Mouse (Mus musculus) left cerebral cortex, postnatal 10 days (tissue): ENCODE data around the gene Flvcr2. TPM values are rescaled to one million over a fixed set of nuclear protein-coding genes. Genes with fewer than 3 reads are reported as not detected.
A peak's percentile ranks its signal among the peaks of the same experiment; 100 is the strongest.

Source experiments
- DNase-seq, 2 experiments: peaks; one replicate each; pipeline ENCODE4 v3.0.0; 2021 to 2022; ENCODE audit warnings: low spot score in 2 of 2, mixed read lengths in 1 of 2; ENCODE audit errors: extremely low spot score in 1 of 2
- intact Hi-C: fragments of 180-260 bp; cut with DNase I; formaldehyde crosslinking; loops from one replicate; pipeline ENCODE4 v1.15.1; 2025
- microRNA-seq: library from miRNA; unstranded; fragments of <30 nt; microRNA quantifications from one replicate; pipeline ENCODE4 v1.2.0, GENCODE M21; 2022
- total RNA-seq, 2 experiments: library from RNA; stranded (reverse); gene quantifications; 2 replicates each; pipeline ENCODE4 v1.2.3; 2021

Gene Flvcr2
- total RNA-seq, 2 experiments from 2014 or later = 2.5 to 3.5 TPM

DNA sequence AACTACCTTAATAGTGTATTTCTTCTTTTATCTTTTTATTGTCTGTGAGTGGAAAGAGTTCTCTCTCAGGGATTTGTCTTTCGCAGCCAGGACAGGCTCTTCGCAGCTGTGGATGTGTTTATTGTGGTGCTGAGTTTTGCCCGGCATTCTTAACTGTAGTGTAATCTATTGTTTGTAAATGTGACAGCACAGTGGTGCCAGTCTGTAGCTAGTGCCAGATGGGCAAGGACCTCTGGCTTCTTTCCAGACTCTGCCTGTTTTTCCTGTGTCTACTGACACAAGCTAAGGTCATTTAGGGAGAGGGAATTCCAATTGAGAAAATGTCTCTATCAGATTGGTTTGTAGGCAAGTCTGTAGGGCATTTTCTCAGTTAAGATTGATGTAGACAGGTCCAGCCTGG, 84.4 kb downstream of the Flvcr2 start:
- intact Hi-C loops = no loop called here
- DNase-seq = no peak

DNA sequence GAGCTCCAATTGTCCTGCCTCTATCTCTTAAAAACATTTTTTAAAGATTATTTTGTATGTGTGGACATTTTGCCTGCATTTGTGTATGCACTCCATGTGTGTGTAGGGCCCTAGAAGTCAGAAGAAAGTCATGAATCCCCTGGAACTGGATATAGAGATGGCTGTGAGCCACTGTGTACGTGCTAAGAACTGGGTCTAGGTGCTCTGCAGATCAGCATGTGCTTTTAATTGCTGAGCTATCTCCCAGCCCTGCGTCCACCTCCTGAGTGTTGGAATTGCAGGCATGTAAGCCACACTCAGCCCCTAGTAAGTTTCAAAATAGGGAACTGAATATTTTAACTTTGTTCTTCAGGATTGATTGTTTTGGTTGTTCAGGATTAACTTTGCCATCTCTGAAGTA, 88.2 kb downstream of the Flvcr2 start:
- DNase-seq = no peak
- intact Hi-C loops = no loop called here

DNA sequence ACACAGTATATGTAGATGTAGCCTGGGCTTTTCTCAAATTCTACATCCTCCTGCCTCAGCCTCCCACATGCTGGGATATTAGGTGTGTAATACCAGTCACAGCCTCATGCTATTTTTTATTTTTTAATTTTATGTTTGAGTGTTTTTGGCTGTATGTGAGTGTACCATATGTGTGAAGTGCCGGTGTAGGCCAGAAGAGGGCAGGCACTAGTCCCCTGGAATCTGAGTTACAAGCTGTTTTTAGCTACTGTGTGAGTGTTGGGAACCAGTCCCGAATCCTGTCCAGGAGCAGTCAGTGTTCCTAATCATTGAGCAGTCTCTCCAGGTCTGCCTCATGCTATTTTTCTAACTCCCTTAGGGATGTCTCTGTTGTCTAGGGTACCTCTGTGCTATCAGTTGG, 91.4 kb downstream of the Flvcr2 start:
- no peak for DNase-seq
- intact Hi-C loops = no loop called here

DNA sequence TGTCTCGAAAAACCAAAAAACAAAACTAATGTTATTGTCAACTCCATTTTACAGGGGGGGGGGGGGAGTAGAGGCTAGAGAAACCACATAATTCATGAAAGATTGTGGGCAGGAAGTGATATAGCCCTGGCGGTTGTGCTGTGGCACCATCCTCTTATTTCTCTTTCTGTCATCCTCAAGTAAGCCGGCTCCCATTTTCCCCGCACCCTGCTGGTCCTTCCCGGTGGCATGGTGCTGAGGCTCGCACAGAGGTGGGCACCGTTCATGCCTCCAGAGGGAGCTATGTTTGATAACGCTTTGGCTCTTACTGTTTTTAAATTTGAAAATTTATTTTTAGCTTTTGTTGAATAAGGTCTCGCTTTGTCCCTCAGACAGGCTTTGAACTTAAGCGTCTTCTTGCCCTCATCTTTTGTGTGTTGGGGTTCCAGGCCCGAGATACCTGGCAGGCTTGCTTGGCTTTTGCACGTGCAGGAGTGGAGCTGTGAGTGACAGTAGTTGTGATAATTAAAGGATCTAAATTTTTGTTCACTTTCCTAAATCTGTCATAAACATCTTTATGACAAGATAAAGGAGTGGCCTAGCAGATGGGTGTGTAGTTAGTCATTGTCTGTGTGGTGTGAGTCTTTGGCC, 93.1 kb downstream of the Flvcr2 start:
- intact Hi-C loops = no loop called here

DNA sequence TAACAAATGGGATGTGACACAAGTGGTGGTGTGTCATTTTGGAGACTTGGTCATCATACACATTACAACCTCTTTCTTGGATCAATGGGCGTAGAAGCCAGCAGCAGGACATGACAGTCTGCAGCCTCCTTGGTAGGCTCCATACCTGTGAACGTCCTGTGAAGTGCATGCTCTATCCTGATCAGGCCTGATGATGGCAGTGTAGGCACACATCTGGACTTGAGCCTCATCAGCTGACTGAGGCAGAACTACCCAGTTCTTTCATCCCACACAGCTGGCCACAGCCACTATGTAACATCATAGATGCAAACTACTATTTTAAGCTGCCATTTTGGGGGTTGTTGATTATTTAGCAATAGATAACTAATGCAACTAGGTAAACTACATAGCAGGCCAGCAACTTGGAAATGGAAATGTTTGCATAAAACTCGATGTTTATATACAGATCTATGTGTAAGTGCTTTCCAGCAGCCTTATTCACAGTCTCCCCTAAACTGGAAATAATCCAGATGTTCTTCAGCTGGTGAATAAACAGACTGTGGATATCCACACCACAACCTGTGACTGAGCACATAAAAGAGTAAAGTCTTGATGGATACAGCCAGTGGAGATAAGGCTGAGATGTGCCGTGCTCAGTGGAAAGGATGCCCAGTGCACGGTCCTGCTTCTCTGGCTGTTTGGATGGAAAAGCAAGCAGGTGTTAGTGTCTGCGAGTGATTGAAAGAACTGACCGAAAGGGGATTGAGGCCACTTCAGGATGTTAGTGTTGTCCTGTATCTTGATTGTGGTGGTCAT, 102.0 kb downstream of the Flvcr2 start:
- intact Hi-C loops = no loop called here
- peak in 1 of 2 experiments; percentile 36 for DNase-seq

More for the DNA sequence above, 93.1 kb downstream of the Flvcr2 start:
- DNase-seq = no peak

DNA sequence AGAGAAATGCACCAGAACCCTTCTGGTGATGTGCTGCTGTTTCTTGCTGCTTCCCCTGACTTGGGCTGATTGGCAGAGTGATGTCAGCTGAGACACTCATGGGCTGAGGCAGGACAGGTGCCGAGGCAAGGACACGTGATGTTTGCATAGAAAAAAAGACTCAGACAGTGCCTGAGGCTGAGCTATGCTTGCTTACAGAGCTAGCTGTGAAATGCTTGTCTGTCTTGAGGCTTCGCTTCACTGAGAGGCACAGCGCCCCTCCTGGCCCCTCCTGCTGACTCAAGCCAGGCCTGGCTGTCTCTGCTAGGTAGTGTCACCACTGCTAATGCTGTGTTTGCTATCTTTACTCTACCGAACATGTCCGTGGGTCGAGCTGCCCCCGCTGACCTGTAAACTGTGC, 104.3 kb downstream of the Flvcr2 start:
- intact Hi-C loops = no loop called here
- DNase-seq = no peak

DNA sequence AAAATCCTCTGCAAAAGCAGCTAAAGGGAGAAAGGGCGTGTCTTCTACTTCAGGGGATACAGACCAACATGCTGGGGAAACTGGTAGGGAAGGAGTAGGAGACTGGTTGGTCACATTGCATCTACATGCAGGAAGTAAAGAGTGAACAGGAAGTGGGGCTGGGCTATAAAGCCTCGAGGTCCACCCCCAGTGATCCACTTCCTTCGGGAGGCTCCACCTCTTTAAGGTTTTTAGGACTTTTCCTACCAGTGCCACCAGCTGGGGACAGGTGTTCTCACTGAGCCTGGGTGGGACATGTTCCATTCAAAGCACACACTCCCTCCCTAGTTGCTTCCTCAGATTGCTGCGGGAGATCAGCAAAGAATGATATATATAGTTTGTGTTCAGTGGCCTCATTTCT, 107.5 kb downstream of the Flvcr2 start:
- intact Hi-C loops = no loop called here
- DNase-seq = no peak

DNA sequence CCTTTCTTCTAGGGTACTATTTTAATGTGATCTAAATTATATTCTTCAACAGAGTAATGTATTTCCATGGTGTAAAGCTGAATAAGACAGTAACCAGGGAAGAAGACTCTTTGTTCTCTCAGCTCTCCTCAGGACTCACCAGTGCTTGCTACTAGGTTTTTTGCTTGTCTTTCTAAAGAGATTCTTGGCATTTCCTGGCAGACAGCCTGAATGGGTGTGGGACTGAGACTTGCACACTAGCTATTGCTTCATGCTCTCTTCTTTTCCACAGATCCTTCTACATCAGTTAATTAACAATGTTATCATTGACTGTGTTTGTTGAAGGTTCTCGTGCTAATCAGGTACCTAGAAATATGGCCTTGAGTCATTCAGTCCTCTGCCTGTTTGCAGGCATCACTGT, 107.9 kb downstream of the Flvcr2 start:
- intact Hi-C loops = no loop called here
- DNase-seq = no peak

DNA sequence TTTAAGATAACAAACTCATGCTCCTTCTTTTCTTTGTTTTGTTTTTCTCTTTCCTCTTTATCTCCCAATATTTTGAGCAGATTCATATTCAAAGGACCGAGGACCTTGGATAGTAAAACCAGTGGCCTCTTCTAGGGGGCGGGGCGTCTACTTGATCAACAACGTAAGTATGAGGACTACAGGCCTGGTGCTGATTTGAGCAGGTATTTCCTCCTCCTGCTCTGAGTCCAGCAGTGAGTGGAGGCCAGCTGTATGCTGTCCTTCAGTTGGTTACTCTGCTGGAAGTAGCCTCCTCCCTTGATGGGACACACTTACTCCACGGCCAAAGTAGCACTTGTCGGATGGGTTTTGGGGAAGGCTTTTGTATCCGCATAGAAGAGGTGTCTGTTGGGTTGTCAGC, 111.0 kb downstream of the Flvcr2 start:
- intact Hi-C loops = no loop called here
- no peak for DNase-seq

DNA sequence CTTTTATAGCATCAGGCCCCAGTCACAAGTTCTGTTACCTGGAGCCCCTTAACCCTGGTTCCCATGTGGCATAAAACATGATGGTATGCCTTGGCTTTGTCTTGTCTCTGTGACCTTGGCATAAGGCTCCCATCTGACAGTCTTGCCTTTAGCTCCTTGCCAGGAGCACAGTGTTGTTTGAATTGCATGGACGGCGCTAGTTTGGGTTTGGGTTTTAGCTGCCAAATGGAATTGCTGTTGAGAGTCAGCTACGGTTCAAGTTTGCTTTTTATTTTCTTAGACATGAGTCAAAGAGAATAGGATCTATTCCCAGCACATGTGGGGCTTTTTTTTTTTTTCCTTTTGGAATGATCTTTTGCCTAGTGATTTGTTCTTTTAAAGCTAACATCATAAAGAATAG, 112.8 kb downstream of the Flvcr2 start:
- intact Hi-C loops = no loop called here
- DNase-seq = no peak

DNA sequence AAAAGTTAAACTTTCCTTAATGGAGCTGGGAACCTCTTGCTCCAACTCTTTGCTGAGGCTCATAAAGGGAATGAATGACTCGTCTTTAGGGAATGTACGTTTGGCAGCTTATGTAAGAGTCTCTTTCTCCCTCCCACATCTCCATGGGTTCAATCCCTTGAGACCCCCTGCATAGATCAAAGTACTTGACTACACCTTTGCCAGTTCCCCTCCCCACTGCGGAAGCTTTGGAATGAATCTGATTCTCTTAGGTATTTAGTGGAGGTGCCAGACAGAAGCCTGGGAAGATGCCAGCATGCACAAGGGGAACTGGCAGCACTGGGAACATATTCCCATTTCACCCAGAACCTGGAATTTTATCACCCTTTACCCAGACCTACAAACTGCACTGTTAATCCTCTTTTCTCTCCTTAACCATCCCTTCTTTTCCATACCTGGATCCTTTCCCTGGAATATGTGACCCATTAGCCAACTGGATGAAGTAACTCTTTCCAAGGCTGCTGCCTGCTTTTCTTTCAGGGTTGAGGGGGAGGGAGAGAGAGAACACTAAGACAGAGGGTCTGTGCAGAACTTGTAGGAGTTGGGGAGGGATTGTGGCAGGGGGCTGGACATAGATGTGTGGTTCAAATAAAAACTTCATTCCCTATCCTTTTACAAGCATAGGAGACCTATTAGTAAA, 113.3 kb downstream of the Flvcr2 start:
- intact Hi-C loops = no loop called here
- no peak for DNase-seq

DNA sequence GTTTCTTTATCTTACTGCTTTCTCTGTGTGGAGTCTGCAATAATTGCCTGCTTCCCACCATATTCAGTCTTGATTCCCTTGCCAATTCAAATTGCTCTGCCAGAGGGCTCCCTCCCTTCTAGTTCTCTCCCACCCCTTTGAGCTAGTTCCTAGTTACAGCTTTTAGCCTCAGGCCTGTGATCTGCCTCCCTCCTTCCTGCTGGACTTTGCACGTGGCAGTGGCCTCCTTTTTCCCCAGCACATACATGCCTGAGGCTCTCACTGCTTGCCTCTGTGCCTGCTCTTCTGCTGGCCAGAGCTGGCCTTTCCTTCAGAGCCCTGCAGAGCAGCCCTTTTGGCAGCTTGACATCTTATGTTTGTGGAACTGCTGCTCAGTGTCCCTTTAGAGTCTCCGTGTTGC, 116.2 kb downstream of the Flvcr2 start:
- peak; percentile 11 to 28 for DNase-seq
- intact Hi-C loops = no loop called here

Small RNA genes lying within 50 kb of the gene (microRNA-seq; reads per million reads assigned to microRNA genes)
- not detected for gene Gm47285

Other genes with a start within 250 kb of the Flvcr2 start
- 10 to 100 TPM; 28.2 to 39.7 TPM for gene Jdp2, start 147.5 kb upstream of the Flvcr2 start, total RNA-seq
- under 1 TPM; 0.36 to 0.51 TPM for gene Batf, start 59.9 kb upstream of the Flvcr2 start, total RNA-seq
- gene Erg28, start 78.0 kb downstream of the Flvcr2 start, total RNA-seq = 10 to 100 TPM; 60.5 to 65.9 TPM
- 10 to 100 TPM; 29.7 to 38.6 TPM for gene Ttll5, start 78.1 kb downstream of the Flvcr2 start, total RNA-seq